27 mouse cellular contexts compared by ENCODE assay signal in the genomic region with DNA sequence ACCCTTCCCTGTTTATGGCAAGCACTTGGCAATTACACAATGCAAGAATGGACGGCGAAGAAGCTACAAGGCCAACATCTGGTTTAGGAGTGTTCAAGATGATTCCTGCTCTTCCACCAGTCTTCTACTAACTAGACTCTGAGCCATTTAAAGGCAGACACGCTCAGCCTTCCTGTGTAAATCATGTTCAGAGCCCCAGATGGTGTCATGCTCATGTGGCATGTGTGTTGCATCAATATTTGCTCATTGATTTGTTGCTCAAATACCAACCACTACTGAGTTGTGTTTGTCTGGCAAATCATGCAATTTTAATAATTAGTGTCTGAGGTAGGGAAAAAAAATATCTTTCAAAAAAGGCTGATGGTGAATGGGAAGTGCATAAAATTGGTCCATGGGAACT.
"Had no signal": no experiment of that assay in that cellular context is flagged by ENCODE, and none has a peak within 500 bp of the region (broad histone marks: within the 10 kb centered on the region; RNA-seq: fewer than 3 reads in every experiment).

No protein-coding gene starts in this region.

- H3K27ac ChIP-seq: embryonic facial prominence, embryonic 10.5 days; embryonic facial prominence, embryonic 12.5 days; embryonic facial prominence, embryonic 13.5 days; embryonic facial prominence, embryonic 15.5 days; forebrain, embryonic 10.5 days; forebrain, embryonic 12.5 days; forebrain, embryonic 13.5 days; forebrain, embryonic 15.5 days; gastrocnemius, adult 2 months; heart, adult 2 months had no signal

- H3K36me3 ChIP-seq: embryonic facial prominence, embryonic 13.5 days; embryonic facial prominence, embryonic 15.5 days; forebrain, embryonic 10.5 days; forebrain, embryonic 12.5 days; forebrain, embryonic 15.5 days had no signal

- H3K9me3 ChIP-seq: embryonic facial prominence, embryonic 10.5 days; embryonic facial prominence, embryonic 12.5 days; embryonic facial prominence, embryonic 13.5 days; embryonic facial prominence, embryonic 15.5 days; forebrain, embryonic 10.5 days; forebrain, embryonic 12.5 days; forebrain, embryonic 13.5 days; forebrain, embryonic 15.5 days had no signal

- H3K27me3 ChIP-seq: embryonic facial prominence, embryonic 12.5 days; embryonic facial prominence, embryonic 13.5 days; embryonic facial prominence, embryonic 15.5 days; forebrain, embryonic 12.5 days; forebrain, embryonic 13.5 days; forebrain, embryonic 15.5 days had no signal

- H3K4me3 ChIP-seq: embryonic facial prominence, embryonic 10.5 days; embryonic facial prominence, embryonic 12.5 days; embryonic facial prominence, embryonic 13.5 days; embryonic facial prominence, embryonic 15.5 days; erythroblast, embryonic 14.5 days; forebrain, embryonic 10.5 days; forebrain, embryonic 12.5 days; forebrain, embryonic 13.5 days; forebrain, embryonic 15.5 days; gastrocnemius, adult 2 months; heart, adult 2 months had no signal

- DNase-seq: cerebellum, adult 2 months; cerebellum, adult 8-10 months; cerebellum, adult 9-10 months; cerebellum, adult 9-11 months; cerebellum, postnatal 10 days; cerebellum, postnatal 14 days; cerebellum, postnatal 25 days; cerebellum, postnatal 36 days; embryo, embryonic 11 days; gastrocnemius, adult 2 months; gastrocnemius, postnatal 10 days; gastrocnemius, postnatal 14 days; gastrocnemius, postnatal 25 days; gastrocnemius, postnatal 36 days; heart, adult 11 months; heart, adult 18-20 months; heart, adult 2 months had no signal

- ATAC-seq: forebrain, embryonic 13.5 days; forebrain, embryonic 15.5 days; forebrain, embryonic 16.5 days had no signal

- H3K9ac ChIP-seq: embryonic facial prominence, embryonic 12.5 days; embryonic facial prominence, embryonic 13.5 days; embryonic facial prominence, embryonic 15.5 days; forebrain, embryonic 12.5 days; forebrain, embryonic 13.5 days; forebrain, embryonic 15.5 days had no signal

- H3K4me1 ChIP-seq: forebrain, embryonic 12.5 days; forebrain, embryonic 15.5 days had no signal

- H3K4me2 ChIP-seq: embryonic facial prominence, embryonic 12.5 days; embryonic facial prominence, embryonic 13.5 days; embryonic facial prominence, embryonic 15.5 days; forebrain, embryonic 12.5 days; forebrain, embryonic 13.5 days; forebrain, embryonic 15.5 days had no signal
